Mouse (Mus musculus): ENCODE measurements around the gene Cdc42se1.

GRCm38 (mm10) chr3:95229781-95230494, 1.4 kb downstream of the Cdc42se1 start:
- TF ChIP-seq ZNF384 (IDR thresholded peaks at IDR 0.05; ENCODE audit: low read depth, low read length) (no peak), MAFK (IDR thresholded peaks at IDR 0.05; ENCODE audit: insufficient read depth, low read depth, low read length) (no peak), ZC3H11A (IDR thresholded peaks at IDR 0.05; ENCODE audit: borderline replicate concordance, low read depth, low read length) (no peak)

Data from ES-E14 (cell line).